Comparison of ENCODE assay signal across 21 mouse cellular contexts in genomic region chr5:99286024-99286423, GRCm38 (mm10).
DNase-seq lines count a peak whose midpoint lies in the region; ATAC-seq and TF ChIP-seq lines count a peak whose summit lies in the region.
"Had no signal": no experiment of that assay in that cellular context is flagged by ENCODE, and none has a peak within 500 bp of the region (broad histone marks: within the 10 kb centered on the region; RNA-seq: fewer than 3 reads in every experiment).

No protein-coding gene starts in this region.

- ATAC-seq in intestine, embryonic 15.5 days = peak; percentile 62
- ATAC-seq in intestine, postnatal 0 days = no peak
- no peak for ATAC-seq in liver, embryonic 11.5 days (replicated peaks; ENCODE audit: low FRiP score)
- no peak for ATAC-seq in liver, postnatal 0 days
- ATAC-seq in intestine, embryonic 16.5 days = peak; percentile 53
- ATAC-seq: activated CD4-positive, CD25-positive, alpha-beta regulatory T cell, adult 4 months; CD4-positive, CD25-positive, alpha-beta regulatory T cell, adult 4 months; Patski had no signal

- no peak overlapping the region for H3K27ac ChIP-seq in intestine, embryonic 15.5 days
- H3K27ac ChIP-seq in intestine, postnatal 0 days (ENCODE audit: low read depth, low read length) = no peak overlapping the region
- 0 out of 2 replicates have a peak overlapping the region, but pooled peaks have one; percentile 5 for H3K27ac ChIP-seq in liver, adult 2 months (replicated peaks; ENCODE audit: insufficient read depth, low read depth, low read length)
- no peak overlapping the region for H3K27ac ChIP-seq in liver, embryonic 11.5 days (ENCODE audit: low read depth, low read length)
- peak overlapping the region; percentile 84 for H3K27ac ChIP-seq in liver, postnatal 0 days (ENCODE audit: low read depth)
- H3K27ac ChIP-seq in intestine, embryonic 16.5 days (ENCODE audit: low read length) = no peak overlapping the region

- peak; percentile 22 for DNase-seq in liver, adult 2 months (ENCODE audit: extremely low read depth, low read depth, low spot score)
- no peak for DNase-seq in liver, embryonic 11.5 days (ENCODE audit: low spot score)
- DNase-seq in liver, postnatal 0 days = no peak
- no peak for DNase-seq in liver
- no peak for DNase-seq in heart, adult 8-10 months (ENCODE audit: low spot score)
- DNase-seq: adrenal gland, adult 2 months; adrenal gland, adult 8-10 months; adrenal gland, postnatal 10 days; adrenal gland, postnatal 14 days; adrenal gland, postnatal 25 days; adrenal gland, postnatal 36 days; cerebellum, adult 11 months; cerebellum, adult 11-12 months had no signal

- H3K27me3 ChIP-seq in intestine, embryonic 15.5 days (replicated peaks) = no peaks in the 10 kb centered on the region
- H3K27me3 ChIP-seq in intestine, postnatal 0 days (replicated peaks; ENCODE audit: control insufficient read depth, insufficient read depth, low read length) = no peaks in the 10 kb centered on the region
- no peaks in the 10 kb centered on the region for H3K27me3 ChIP-seq in liver, adult 2 months (ENCODE audit: control insufficient read depth, insufficient read depth, low read length)
- no peaks in the 10 kb centered on the region for H3K27me3 ChIP-seq in liver, embryonic 11.5 days (replicated peaks; ENCODE audit: control insufficient read depth, insufficient read depth, low read length)
- H3K27me3 ChIP-seq in liver, postnatal 0 days (ENCODE audit: insufficient read depth, low read length) = no peaks in the 10 kb centered on the region
- H3K27me3 ChIP-seq in intestine, embryonic 16.5 days (replicated peaks; ENCODE audit: control insufficient read depth, insufficient read depth, low read length) = no peaks in the 10 kb centered on the region
- H3K27me3 ChIP-seq: CH12.LX, Patski had no signal

- no peak overlapping the region for H3K4me2 ChIP-seq in intestine, embryonic 15.5 days (replicated peaks)
- H3K4me2 ChIP-seq in intestine, postnatal 0 days (replicated peaks; ENCODE audit: low read depth) = no peak overlapping the region
- no peak overlapping the region for H3K4me2 ChIP-seq in liver, embryonic 11.5 days
- no peak overlapping the region for H3K4me2 ChIP-seq in liver, postnatal 0 days (ENCODE audit: low read depth, low read length)
- H3K4me2 ChIP-seq in intestine, embryonic 16.5 days (ENCODE audit: low read depth, low read length) = no peak overlapping the region

- 66% methylated on average over 6 of the region's 6 CpGs for WGBS in intestine, embryonic 15.5 days
- WGBS in intestine, postnatal 0 days = 52% methylated on average over 6 of the region's 6 CpGs
- 60% methylated on average over 6 of the region's 6 CpGs for WGBS in liver, adult 2 months
- WGBS in liver, embryonic 11.5 days = 88% methylated on average over 6 of the region's 6 CpGs
- WGBS in liver, postnatal 0 days (ENCODE audit: insufficient replicate concordance) = 71% methylated on average over 6 of the region's 6 CpGs
- WGBS in intestine, embryonic 16.5 days = 62% methylated on average over 6 of the region's 6 CpGs

- no peak for TF ChIP-seq EP300 in liver, postnatal 0 days (IDR thresholded peaks at IDR 0.05; ENCODE audit: low read depth)

- H3K4me1 ChIP-seq in intestine, embryonic 15.5 days (replicated peaks) = no peaks in the 10 kb centered on the region
- H3K4me1 ChIP-seq in intestine, postnatal 0 days (replicated peaks; ENCODE audit: control insufficient read depth, insufficient read depth, low read length) = no peaks in the 10 kb centered on the region
- H3K4me1 ChIP-seq in liver, adult 2 months (ENCODE audit: control insufficient read depth, insufficient read depth, low read length) = peaks cover 13% of the 10 kb centered on the region
- H3K4me1 ChIP-seq in liver, embryonic 11.5 days (replicated peaks; ENCODE audit: control insufficient read depth, insufficient read depth, low read length) = no peaks in the 10 kb centered on the region
- H3K4me1 ChIP-seq in liver, postnatal 0 days (ENCODE audit: insufficient read depth) = peaks cover 10% of the 10 kb centered on the region
- no peaks in the 10 kb centered on the region; the same call in 1 of the 2 replicates for H3K4me1 ChIP-seq in intestine, embryonic 16.5 days (ENCODE audit: control insufficient read depth, insufficient read depth, low read length)

- no peaks in the 10 kb centered on the region for H3K79me2 ChIP-seq in liver, adult 2 months (ENCODE audit: control insufficient read depth, insufficient read depth, low read length)

- no peak for TF ChIP-seq POLR2A in liver, adult 2 months (IDR thresholded peaks at IDR 0.05; ENCODE audit: extremely low read depth, insufficient read depth, low read length)

- H3K4me3 ChIP-seq in intestine, embryonic 15.5 days (replicated peaks) = no peak overlapping the region
- H3K4me3 ChIP-seq in intestine, postnatal 0 days (ENCODE audit: low read depth, low read length) = no peak overlapping the region
- H3K4me3 ChIP-seq in liver, adult 2 months (ENCODE audit: insufficient read depth, low read depth, low read length) = no peak overlapping the region
- no peak overlapping the region for H3K4me3 ChIP-seq in liver, embryonic 11.5 days (ENCODE audit: low read depth, low read length)
- no peak overlapping the region for H3K4me3 ChIP-seq in liver, postnatal 0 days (ENCODE audit: low read depth, low read length)
- H3K4me3 ChIP-seq in intestine, embryonic 16.5 days (ENCODE audit: low read length) = no peak overlapping the region

- H3K9ac ChIP-seq in intestine, embryonic 15.5 days = no peak overlapping the region
- no peak overlapping the region for H3K9ac ChIP-seq in intestine, postnatal 0 days (ENCODE audit: low read depth, low read length)
- no peak overlapping the region for H3K9ac ChIP-seq in liver, adult 2 months (ENCODE audit: low read depth, low read length)
- no peak overlapping the region for H3K9ac ChIP-seq in liver, embryonic 11.5 days (ENCODE audit: low read depth, low read length)
- no peak overlapping the region for H3K9ac ChIP-seq in liver, postnatal 0 days (replicated peaks)
- H3K9ac ChIP-seq in intestine, embryonic 16.5 days (ENCODE audit: low read depth, low read length) = no peak overlapping the region

- no peaks in the 10 kb centered on the region for H3K36me3 ChIP-seq in intestine, embryonic 15.5 days
- H3K36me3 ChIP-seq in intestine, postnatal 0 days (ENCODE audit: control insufficient read depth, insufficient read depth) = no peaks in the 10 kb centered on the region
- no peaks in the 10 kb centered on the region for H3K36me3 ChIP-seq in liver, adult 2 months (ENCODE audit: control insufficient read depth, insufficient read depth, low read length)
- H3K36me3 ChIP-seq in liver, embryonic 11.5 days (ENCODE audit: control insufficient read depth, insufficient read depth, low read length) = no peaks in the 10 kb centered on the region
- no peaks in the 10 kb centered on the region for H3K36me3 ChIP-seq in liver, postnatal 0 days (replicated peaks; ENCODE audit: insufficient read depth, low read length)
- no peaks in the 10 kb centered on the region for H3K36me3 ChIP-seq in intestine, embryonic 16.5 days (ENCODE audit: control insufficient read depth, insufficient read depth, low read length)
- H3K36me3 ChIP-seq: G1E had no signal

- TF ChIP-seq CTCF in intestine, postnatal 0 days (IDR thresholded peaks at IDR 0.05; ENCODE audit: low read depth) = no peak
- no peak for TF ChIP-seq CTCF in liver, adult 2 months (IDR thresholded peaks at IDR 0.05; ENCODE audit: low read depth, low read length)
- TF ChIP-seq CTCF in liver, postnatal 0 days (IDR thresholded peaks at IDR 0.05; ENCODE audit: low read depth) = no peak

- H3K9me3 ChIP-seq in intestine, embryonic 15.5 days = no peaks in the 10 kb centered on the region
- no peaks in the 10 kb centered on the region for H3K9me3 ChIP-seq in intestine, postnatal 0 days (ENCODE audit: control insufficient read depth)
- H3K9me3 ChIP-seq in liver, embryonic 11.5 days (ENCODE audit: control insufficient read depth, low read length) = no peaks in the 10 kb centered on the region
- no peaks in the 10 kb centered on the region for H3K9me3 ChIP-seq in liver, postnatal 0 days (ENCODE audit: low read length)
- no peaks in the 10 kb centered on the region for H3K9me3 ChIP-seq in intestine, embryonic 16.5 days (ENCODE audit: control insufficient read depth, low read length)

Comparison
In these comparisons a context has a peak if more than half of its experiments do, and no peak if none do; other contexts are left out.
1. ATAC-seq: peak in intestine, embryonic 15.5 days (single experiment) and intestine, embryonic 16.5 days (single experiment); none in intestine, postnatal 0 days (single experiment), liver, embryonic 11.5 days (single experiment) and liver, postnatal 0 days (single experiment).
2. H3K27ac ChIP-seq: peak in liver, adult 2 months (single experiment) and liver, postnatal 0 days (single experiment); none in intestine, embryonic 15.5 days (single experiment), intestine, postnatal 0 days (single experiment), liver, embryonic 11.5 days (single experiment) and intestine, embryonic 16.5 days (single experiment).